Mouse (Mus musculus) forebrain, embryonic 12.5 days (tissue): ENCODE results near the gene Fbxo44. TPM values are rescaled to one million over a fixed set of nuclear protein-coding genes. Genes with fewer than 3 reads are reported as not detected.

Source experiments
- microRNA-seq: library from miRNA; unstranded; fragments of <30 nt; microRNA quantifications from one replicate; pipeline ENCODE4, GENCODE M21; 2017
- polyA plus RNA-seq: library from polyadenylated mRNA; unstranded; fragments of >200 nt; fragmentation: Nextera tagmentation; extraction: Ambion mirVana; gene quantifications from 2 replicates; pipeline ENCODE4 v1.2.1, GENCODE M21; 2016

The Fbxo44 gene
- polyA plus RNA-seq, 1 experiment from 2014 or later, result 60.5 TPM

Small RNAs within 50 kb of the gene (microRNA-seq; reads per million reads assigned to microRNA genes)
- not detected for gene Mir7022

Other genes starting within 250 kb of the Fbxo44 start
- gene Plod1, start 223.7 kb downstream of the Fbxo44 start, polyA plus RNA-seq, result 21.6 and 24.9 TPM in 2 replicates
- gene 2510039O18Rik, start 219.6 kb downstream of the Fbxo44 start, polyA plus RNA-seq, result 16.3 and 16.6 TPM in 2 replicates
- not detected in 2 replicates for gene Nppb, start 174.7 kb downstream of the Fbxo44 start, polyA plus RNA-seq
- 0.82 and 0.99 TPM in 2 replicates for gene Nppa, start 159.8 kb downstream of the Fbxo44 start, polyA plus RNA-seq
- 22.4 and 27.7 TPM in 2 replicates for gene Clcn6, start 121.7 kb downstream of the Fbxo44 start, polyA plus RNA-seq
- gene Mthfr, start 121.4 kb downstream of the Fbxo44 start, polyA plus RNA-seq, result 28.7 and 32.2 TPM in 2 replicates
- gene Agtrap, start 72.5 kb downstream of the Fbxo44 start, polyA plus RNA-seq, result 8.4 and 9.2 TPM in 2 replicates
- 76.1 and 81.6 TPM in 2 replicates for gene Mad2l2, start 30.1 kb downstream of the Fbxo44 start, polyA plus RNA-seq
- 6.4 and 8.0 TPM in 2 replicates for gene Draxin, start 29.8 kb downstream of the Fbxo44 start, polyA plus RNA-seq
- 14.9 and 16.4 TPM in 2 replicates for gene Fbxo6, start 8.3 kb downstream of the Fbxo44 start, polyA plus RNA-seq
- 1.2 and 1.5 TPM in 2 replicates for gene Fbxo2, start 139 bp upstream of the Fbxo44 start, polyA plus RNA-seq
- gene Disp3, start 127.5 kb upstream of the Fbxo44 start, polyA plus RNA-seq, result 4.8 and 4.9 TPM in 2 replicates